Mouse (Mus musculus) heart, adult 2 months (tissue): ENCODE data around the gene Gm20388.

Source experiments
- CTCF ChIP-seq: fragments of 200-600 bp; IDR thresholded peaks from 2 replicates; pipeline ENCODE4 v1.8.1; 2022; ENCODE audit warnings: antibody characterized with exemption, mild to moderate bottlenecking, moderate library complexity
- POLR2A ChIP-seq: fragments of 200-500 bp; IDR thresholded peaks from 2 replicates; pipeline ENCODE4 v1.6.1; 2011; ENCODE audit warnings: mild to moderate bottlenecking, low read depth, low read length, control low read depth; ENCODE audit not compliant: insufficient read depth

- TF ChIP-seq CTCF (no peak), POLR2A (no peak)
These were observed 3777.2 kb downstream of the Gm20388 start for GRCm38 (mm10) chr8:123687826-123688225.
